ENCODE assay signal across 19 mouse cellular contexts in the genomic region with DNA sequence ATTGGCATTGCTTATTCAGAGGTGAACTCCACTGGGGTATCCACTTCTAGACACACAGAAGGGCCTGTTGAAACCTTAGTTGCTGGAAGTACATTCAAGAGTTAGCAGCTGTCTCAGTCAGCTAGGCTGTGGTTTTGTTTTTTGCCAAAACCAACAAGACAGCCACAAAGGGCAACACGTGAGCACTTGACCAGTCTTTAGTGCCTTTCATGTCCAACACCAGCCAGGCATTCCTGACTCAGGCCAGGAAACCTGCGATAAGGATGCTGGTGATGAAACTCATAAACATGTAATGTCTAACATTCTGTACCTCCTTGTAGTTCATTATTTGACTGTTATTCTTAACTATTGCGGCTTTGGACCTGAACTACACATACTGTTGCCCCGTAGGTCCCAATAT. TPM values are rescaled to one million over a fixed set of nuclear protein-coding genes. Genes with fewer than 3 reads are reported as not detected.
DNase-seq lines count a peak whose midpoint lies in the region; ATAC-seq and TF ChIP-seq lines count a peak whose summit lies in the region.
"Had no signal": no experiment of that assay in that cellular context is flagged by ENCODE, and none has a peak within 500 bp of the region (broad histone marks: within the 10 kb centered on the region; RNA-seq: fewer than 3 reads in every experiment).

No protein-coding gene starts in this region.

- H3K4me1 ChIP-seq in forebrain, postnatal 0 days (ENCODE audit: insufficient read depth): no peaks in the 10 kb centered on the region; the same call in 1 of the 2 replicates
- no peaks in the 10 kb centered on the region for H3K4me1 ChIP-seq in hindbrain, embryonic 12.5 days
- H3K4me1 ChIP-seq: midbrain, embryonic 10.5 days; neural tube, embryonic 12.5 days had no signal

- no peak for TF ChIP-seq CTCF in gastrocnemius, adult 2 months (IDR thresholded peaks at IDR 0.05)
- TF ChIP-seq CTCF in forebrain, postnatal 0 days (IDR thresholded peaks at IDR 0.05; ENCODE audit: low read depth): no peak

- WGBS in forebrain, postnatal 0 days: 90% methylated on average over 4 of the region's 4 CpGs
- WGBS in hindbrain, embryonic 12.5 days: 88% methylated on average over 4 of the region's 4 CpGs

- no peak overlapping the region for H3K4me3 ChIP-seq in gastrocnemius, adult 2 months
- H3K4me3 ChIP-seq in forebrain, postnatal 0 days (ENCODE audit: low read depth, low read length): no peak overlapping the region
- no peak overlapping the region for H3K4me3 ChIP-seq in hindbrain, embryonic 12.5 days
- H3K4me3 ChIP-seq: embryonic facial prominence, embryonic 15.5 days; lung, embryonic 15.5 days; midbrain, embryonic 10.5 days; neural tube, embryonic 12.5 days had no signal

- intact Hi-C loops in gastrocnemius, adult 2 months (cut with DNase I): loop anchor here (2.0 kb wide), 1 partner anchor 42 kb away; no protein-coding TSS in a partner anchor
- intact Hi-C loops in gastrocnemius, postnatal 14 days (cut with DNase I; ENCODE audit: low total_unique reads): no loop called here

- ATAC-seq in CD4-positive, CD25-positive, alpha-beta regulatory T cell, adult 4 months: no peak
- no peak for ATAC-seq in forebrain, postnatal 0 days
- no peak for ATAC-seq in hindbrain, embryonic 12.5 days (ENCODE audit: low FRiP score)

- H3K36me3 ChIP-seq in forebrain, postnatal 0 days (ENCODE audit: insufficient read depth): no peaks in the 10 kb centered on the region
- H3K36me3 ChIP-seq in hindbrain, embryonic 12.5 days: no peaks in the 10 kb centered on the region
- H3K36me3 ChIP-seq: embryonic facial prominence, embryonic 15.5 days; G1E; lung, embryonic 15.5 days; midbrain, embryonic 10.5 days; neural tube, embryonic 12.5 days had no signal

- DNase-seq in gastrocnemius, adult 2 months: no peak
- no peak for DNase-seq in gastrocnemius, postnatal 14 days
- peak; percentile 55 for DNase-seq in 416B (ENCODE audit: low read depth)
- peak; percentile 32 to 54 for DNase-seq in heart, adult 9 months (ENCODE audit: low spot score in 2 of 2)
- peak; percentile 41 for DNase-seq in lung, postnatal 10 days
- no peak for DNase-seq in forebrain, postnatal 0 days
- DNase-seq: cerebellum, adult 9-11 months; embryo, embryonic 11 days; gastrocnemius, postnatal 36 days; kidney, adult 8-10 months; kidney, postnatal 4 days; liver had no signal

- no peaks in the 10 kb centered on the region for H3K27me3 ChIP-seq in forebrain, postnatal 0 days (ENCODE audit: insufficient read depth, low read length)
- H3K27me3 ChIP-seq in hindbrain, embryonic 12.5 days: no peaks in the 10 kb centered on the region
- H3K27me3 ChIP-seq: embryonic facial prominence, embryonic 15.5 days; lung, embryonic 15.5 days; neural tube, embryonic 12.5 days had no signal

- H3K27ac ChIP-seq in gastrocnemius, adult 2 months: peak overlapping the region; percentile 83
- H3K27ac ChIP-seq in forebrain, postnatal 0 days (ENCODE audit: low read depth, low read length): no peak overlapping the region
- H3K27ac ChIP-seq in hindbrain, embryonic 12.5 days: no peak overlapping the region
- H3K27ac ChIP-seq: embryonic facial prominence, embryonic 15.5 days; lung, embryonic 15.5 days; midbrain, embryonic 10.5 days; neural tube, embryonic 12.5 days had no signal

- no peak overlapping the region for H3K4me2 ChIP-seq in forebrain, postnatal 0 days (ENCODE audit: low read depth)
- no peak overlapping the region for H3K4me2 ChIP-seq in hindbrain, embryonic 12.5 days (replicated peaks)
- H3K4me2 ChIP-seq: embryonic facial prominence, embryonic 15.5 days; lung, embryonic 15.5 days; neural tube, embryonic 12.5 days had no signal

- no peaks in the 10 kb centered on the region for H3K9me3 ChIP-seq in forebrain, postnatal 0 days (ENCODE audit: low read length)
- H3K9me3 ChIP-seq in hindbrain, embryonic 12.5 days (replicated peaks): no peaks in the 10 kb centered on the region
- H3K9me3 ChIP-seq: embryonic facial prominence, embryonic 15.5 days; G1E; lung, embryonic 15.5 days; midbrain, embryonic 10.5 days; neural tube, embryonic 12.5 days had no signal

- H3K9ac ChIP-seq in forebrain, postnatal 0 days: no peak overlapping the region
- no peak overlapping the region for H3K9ac ChIP-seq in hindbrain, embryonic 12.5 days
- H3K9ac ChIP-seq: embryonic facial prominence, embryonic 15.5 days; lung, embryonic 15.5 days; neural tube, embryonic 12.5 days had no signal

RNA-seq across cellular contexts. Expression of a gene that starts 39.7 kb away (rescaled TPM):
- 10 to 100 TPM; 64.1 to 99.2 TPM for total RNA-seq in gastrocnemius, adult 2 months (2021)
- 10 to 100 TPM; 42.4 to 53.8 TPM for total RNA-seq in gastrocnemius, postnatal 14 days (2021)
- not detected for polyA plus RNA-seq in CD4-positive, CD25-positive, alpha-beta regulatory T cell, adult 4 months (2017; shearing (Covaris generic))
- total RNA-seq in forebrain, postnatal 0 days (2014; rRNA removed): 57.6 and 65.3 TPM in 2 replicates
- 35.0 and 41.0 TPM in 2 replicates for polyA plus RNA-seq in forebrain, postnatal 0 days (2015; fragmentation: Nextera tagmentation; extraction: Ambion mirVana)
- 12.6 and 14.1 TPM in 2 replicates for polyA plus RNA-seq in hindbrain, embryonic 12.5 days (2016; fragmentation: Nextera tagmentation; extraction: Ambion mirVana)
- polyA plus RNA-seq: G1E had no signal

Comparison
In these comparisons a context has a peak if more than half of its experiments do, and no peak if none do; other contexts are left out.
1. DNase-seq: peak in 416B (single experiment), heart, adult 9 months (2 of 2) and lung, postnatal 10 days (single experiment); none in gastrocnemius, adult 2 months (single experiment), gastrocnemius, postnatal 14 days (single experiment) and forebrain, postnatal 0 days (single experiment).